Mouse (Mus musculus): Measurements from ENCODE around the gene Rbfox1. TPM values are rescaled to one million over a fixed set of nuclear protein-coding genes. Genes with fewer than 3 reads are reported as not detected.
A peak's percentile ranks its signal among the peaks of the same experiment; 100 is the strongest.

Rbfox1 gene
- total RNA-seq, 2 experiments from 2014 or later, result 315 to 328 TPM

DNA sequence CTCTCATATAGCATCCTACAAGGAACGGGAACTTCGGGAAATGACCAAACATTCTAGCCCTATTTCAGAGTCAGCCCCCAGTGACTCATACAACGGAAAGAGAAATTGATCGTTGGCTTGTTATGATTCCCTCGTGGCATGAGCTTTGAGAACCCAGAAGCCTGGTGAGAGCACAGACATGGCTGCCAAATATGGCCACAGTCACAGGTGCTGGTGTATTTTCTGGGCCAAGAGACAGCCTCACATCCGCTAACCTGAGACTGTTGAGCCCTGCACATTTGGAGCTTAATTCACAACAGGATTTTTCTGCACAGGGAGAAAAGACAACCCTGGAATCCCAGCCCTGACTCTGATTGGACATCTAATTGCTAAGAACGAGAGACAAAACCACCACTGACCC is 1132.2 kb downstream of the Rbfox1 start:
- DNase-seq (ENCODE audit: low spot score in 2 of 2), result no peak
- intact Hi-C loops (cut with DNase I), result no loop called here

DNA sequence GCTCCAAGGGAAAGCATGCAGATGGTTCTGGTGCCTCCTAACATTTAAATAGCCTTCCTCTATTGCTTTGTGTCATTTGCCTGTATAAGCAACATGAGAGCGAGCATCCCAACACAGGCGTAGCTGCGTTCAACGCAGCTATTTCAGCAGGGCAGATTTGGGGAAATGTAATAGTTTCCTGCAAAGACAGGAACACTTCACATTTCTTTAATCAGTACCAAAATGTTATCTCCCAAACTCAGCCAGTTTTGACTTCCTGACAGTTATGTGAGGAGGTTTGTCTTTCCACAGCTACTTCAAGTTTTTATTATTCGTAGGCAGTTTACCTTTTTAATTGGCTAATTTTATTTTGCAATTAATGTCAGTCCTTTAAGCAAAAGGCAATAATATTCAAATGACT is 1149.1 kb downstream of the Rbfox1 start:
- no peak for DNase-seq (ENCODE audit: low spot score in 2 of 2)
- intact Hi-C loops (cut with DNase I), result no loop called here

DNA sequence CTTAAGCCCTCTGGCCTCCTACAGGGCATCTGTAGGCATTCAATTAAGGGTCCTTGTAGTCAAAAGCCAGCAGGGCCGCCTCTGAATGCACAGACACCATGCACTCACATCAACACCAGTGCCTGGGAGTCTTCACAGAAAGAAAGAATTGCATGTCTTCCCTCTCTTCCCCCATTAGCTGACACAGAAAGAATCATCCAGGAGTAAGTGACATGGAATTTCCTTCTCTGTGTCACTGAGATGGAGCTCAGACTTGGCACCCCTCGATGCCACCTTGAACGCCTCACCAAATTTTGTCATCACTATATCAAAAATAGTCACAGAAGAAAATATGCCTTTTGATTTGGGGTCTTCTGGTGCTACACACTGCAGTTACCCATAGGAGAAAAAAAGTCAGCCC is 1151.4 kb downstream of the Rbfox1 start:
- no peak for DNase-seq (ENCODE audit: low spot score in 2 of 2)
- intact Hi-C loops (cut with DNase I), result no loop called here

DNA sequence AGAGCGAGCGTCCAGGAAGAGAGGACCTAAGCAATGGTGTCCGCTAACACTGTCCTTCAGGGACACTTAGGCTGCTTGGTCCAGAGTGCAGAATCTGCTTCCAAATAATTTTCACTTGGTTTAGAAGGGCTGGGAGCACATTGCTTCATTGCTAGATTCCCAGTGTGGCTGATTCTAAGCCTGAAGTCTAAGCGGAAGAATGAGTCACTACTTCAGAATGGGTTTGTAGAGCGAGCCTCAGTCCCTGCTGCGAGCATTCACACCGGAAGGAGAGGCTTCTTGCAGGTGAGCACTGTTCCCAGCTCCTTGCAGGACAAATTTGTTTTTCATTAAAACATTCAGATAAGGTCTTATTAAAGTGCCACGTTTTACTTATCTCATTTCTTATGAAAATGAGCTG is 1151.8 kb downstream of the Rbfox1 start:
- no peak for DNase-seq (ENCODE audit: low spot score in 2 of 2)
- intact Hi-C loops (cut with DNase I), result no loop called here

DNA sequence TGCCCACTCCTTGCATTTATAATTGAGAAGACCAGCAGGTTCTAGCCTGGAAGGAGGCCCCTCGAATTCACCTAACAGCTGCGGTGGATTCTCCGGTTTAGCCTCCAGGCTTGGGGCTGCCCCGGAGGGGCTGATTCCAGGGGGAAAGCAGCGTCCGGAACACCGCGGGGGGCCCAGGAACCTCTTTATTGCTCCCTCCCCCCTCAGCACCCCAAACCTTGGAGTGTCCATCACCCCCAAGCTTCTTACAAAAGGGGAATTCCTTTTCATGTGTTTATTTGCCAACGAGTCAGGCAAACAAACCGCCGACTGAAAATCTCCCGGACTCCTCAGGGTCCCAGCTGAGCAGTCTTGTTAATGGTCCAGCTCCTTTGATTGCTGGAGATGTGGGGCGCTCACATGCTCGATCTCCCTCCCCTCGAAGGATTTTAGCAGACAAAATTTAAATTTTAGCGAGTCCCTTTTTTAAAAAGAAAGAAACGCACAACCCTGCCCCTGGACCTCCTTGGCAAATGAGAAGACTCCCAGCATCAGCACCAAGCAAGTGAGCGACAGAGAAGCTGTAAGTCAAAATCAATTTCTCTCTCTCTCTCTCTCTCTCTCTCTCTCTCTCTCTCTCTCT is 1153.6 kb downstream of the Rbfox1 start:
- intact Hi-C loops (cut with DNase I), result no loop called here
- DNase-seq (ENCODE audit: low spot score in 2 of 2), result no peak

DNA sequence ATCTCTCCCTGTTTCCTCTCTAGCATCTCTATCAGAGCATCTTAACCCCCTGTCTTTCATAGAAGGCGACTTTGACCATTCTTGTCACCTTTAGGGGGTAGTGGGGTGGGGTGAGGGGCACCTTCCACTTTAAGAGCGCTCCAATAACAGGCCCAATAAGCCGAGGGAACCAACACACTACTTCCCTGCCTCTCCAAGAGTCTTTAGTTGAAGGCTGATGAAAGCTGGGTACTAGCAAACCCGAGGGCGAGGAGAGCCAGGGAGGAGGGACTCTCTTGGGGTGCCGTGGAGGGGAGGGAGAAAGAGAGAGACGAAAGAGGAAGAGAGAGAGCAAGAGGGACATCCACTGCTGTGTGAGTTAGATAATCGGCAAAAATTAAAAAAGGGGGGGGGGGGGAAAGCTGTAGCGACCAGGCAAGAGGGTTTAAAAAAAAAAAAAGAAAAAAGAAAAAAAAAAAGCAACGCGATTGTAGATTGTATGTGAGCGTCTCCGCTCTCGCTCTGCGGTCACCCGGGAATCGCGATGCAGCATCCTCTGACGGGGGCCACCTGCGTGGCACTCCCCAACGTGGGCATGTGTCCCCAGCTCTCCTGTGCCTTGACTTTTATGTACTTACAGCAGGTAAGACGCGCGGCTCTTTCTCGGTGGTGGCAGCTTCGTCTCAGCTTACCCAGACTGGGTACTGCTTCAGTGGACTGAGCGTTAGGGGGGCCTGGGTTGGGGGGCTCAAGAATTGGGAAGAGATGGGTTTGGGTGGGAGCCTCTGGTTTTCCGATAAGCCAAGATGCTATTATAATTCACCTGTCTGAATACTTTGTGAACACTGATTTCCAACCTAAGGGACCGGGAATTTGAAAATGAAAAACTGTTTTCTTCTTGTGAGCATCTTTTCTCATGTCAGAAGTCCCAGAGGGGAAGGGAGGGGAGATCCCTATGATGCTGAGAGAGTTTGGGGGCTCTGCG is 1154.5 kb downstream of the Rbfox1 start:
- intact Hi-C loops (cut with DNase I), result loop anchor here (10.0 kb wide), 1 partner anchor 235 kb away; no protein-coding TSS in a partner anchor
- peak in 1 of 2 experiments; percentile 40 for DNase-seq (ENCODE audit: low spot score in 2 of 2)

DNA sequence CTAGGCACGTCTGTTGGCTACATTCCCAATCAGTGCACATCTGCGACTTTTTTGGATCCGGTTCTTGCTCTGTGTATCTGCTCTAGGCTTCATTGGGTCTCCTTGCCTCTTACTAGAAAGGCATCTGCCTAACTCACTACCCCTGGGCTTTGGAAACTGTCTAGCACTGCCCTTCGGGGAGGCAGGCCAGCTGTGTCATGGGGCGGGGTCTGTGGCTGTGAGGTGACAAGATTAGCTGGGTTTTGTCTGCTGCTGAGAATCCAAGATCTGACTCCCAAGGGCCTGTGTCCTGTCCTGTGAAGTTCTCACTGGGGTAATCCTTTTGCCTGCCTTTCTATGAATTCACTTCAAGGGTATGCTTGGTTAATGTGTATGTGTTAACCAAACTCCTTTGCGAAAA is 1155.5 kb downstream of the Rbfox1 start:
- no peak for DNase-seq (ENCODE audit: low spot score in 2 of 2)
- intact Hi-C loops (cut with DNase I), result loop anchor here (10.0 kb wide), 1 partner anchor 234 kb away; no protein-coding TSS in a partner anchor

DNA sequence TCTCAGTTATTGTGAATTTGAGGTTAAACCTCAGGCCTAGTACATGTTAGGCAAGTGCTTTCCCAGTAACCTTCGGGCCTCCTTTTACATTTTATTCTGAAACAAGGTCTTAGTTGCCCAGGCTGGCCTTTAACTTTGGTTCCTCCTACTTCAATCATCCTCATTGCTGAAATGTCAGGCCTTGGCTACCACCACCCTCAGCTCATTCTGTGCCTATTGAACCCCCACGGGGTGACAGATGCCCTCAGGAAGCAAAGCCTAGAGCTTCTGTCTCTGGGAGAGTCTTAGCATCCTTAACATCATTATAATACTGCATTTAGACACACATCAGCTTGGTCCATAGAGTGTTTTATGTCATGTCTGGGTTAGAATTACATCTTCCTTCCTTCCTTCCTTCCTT is 1162.3 kb downstream of the Rbfox1 start:
- DNase-seq (ENCODE audit: low spot score in 2 of 2), result no peak
- intact Hi-C loops (cut with DNase I), result loop anchor here (10.0 kb wide), 1 partner anchor 227 kb away; no protein-coding TSS in a partner anchor

DNA sequence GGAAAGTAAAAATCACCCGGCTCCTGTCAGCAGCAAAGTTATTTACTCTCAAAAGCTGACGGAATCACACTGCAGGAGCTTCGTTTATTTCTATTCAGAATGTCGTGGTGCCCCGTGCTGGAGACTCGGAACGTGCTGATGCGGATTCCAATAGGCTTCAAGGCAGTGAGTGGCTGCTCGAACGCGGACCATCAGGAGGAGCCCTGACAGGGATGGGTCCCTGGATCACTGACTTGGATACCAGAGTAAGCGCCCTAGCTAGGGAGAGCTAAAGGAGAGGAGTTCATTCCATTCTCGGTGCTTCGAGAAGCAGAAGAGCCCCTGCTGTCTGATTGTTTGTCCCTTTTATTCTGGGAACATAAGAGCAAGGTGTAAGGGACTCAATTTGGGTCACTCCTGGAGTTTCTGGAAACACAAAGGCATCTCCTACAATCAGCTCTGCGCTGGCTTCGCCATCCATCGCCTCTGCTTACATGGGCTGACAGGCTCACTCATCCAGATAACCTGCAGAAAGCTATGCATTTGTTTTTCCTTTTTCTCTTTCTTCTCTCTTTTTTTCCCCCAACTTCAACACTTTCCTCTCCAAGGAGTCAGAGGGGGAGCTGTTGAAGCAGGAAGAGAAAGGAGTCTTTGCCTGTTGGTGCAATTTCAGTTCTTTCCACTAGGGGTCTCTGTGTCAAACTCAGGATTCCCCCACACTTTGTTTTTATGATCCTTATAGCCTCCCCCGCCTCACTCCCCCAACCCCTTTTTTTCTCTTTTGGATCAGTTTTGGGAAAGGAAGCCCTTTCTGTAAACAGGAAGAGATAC is 1164.2 kb downstream of the Rbfox1 start:
- intact Hi-C loops (cut with DNase I), result loop anchor here (10.0 kb wide), 1 partner anchor 225 kb away; no protein-coding TSS in a partner anchor
- DNase-seq (ENCODE audit: low spot score in 2 of 2), result peak; percentile 66 to 73

DNA sequence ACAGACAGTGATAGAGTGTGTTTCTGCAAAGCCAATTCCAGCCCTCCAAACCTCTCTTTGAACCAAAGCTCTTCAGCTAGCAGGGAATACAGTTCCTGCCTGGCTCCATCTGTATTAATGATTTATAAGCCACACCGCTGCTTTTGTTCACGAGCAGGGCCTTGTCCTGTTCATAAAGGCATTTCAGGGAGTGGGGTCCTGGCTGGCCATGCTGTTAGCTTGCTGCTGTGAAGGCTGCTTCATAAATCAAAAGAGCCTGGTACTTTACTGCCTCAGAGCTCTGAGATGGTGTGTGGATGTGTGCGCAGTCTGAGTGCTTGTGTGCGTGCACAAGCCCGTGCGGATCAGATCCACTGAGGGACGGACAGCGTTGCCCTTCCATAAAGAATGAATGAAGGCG is 1165.8 kb downstream of the Rbfox1 start:
- intact Hi-C loops (cut with DNase I), result no loop called here

DNA sequence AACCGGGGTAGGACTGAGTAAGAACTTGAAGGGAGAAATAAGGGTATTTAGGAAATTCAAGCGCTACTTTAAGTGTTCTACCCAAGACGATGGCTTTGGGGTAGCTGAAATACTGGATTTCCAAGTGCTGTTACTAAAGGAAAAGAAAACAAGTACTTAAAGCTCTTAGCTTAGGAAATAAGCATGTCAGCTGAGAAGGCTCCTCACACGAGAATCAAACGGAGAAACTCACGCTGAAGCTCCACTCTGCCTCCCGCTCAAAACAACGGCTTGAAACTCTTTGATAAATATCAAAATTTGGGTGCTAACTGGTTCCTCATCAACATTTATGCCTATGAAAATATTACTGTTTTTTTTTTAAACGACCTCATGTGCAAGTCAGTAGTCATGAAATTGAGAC is 1166.8 kb downstream of the Rbfox1 start:
- intact Hi-C loops (cut with DNase I), result no loop called here
- DNase-seq (ENCODE audit: low spot score in 2 of 2), result no peak

More for the DNA sequence above, 1165.8 kb downstream of the Rbfox1 start:
- DNase-seq (ENCODE audit: low spot score in 2 of 2), result no peak

DNA sequence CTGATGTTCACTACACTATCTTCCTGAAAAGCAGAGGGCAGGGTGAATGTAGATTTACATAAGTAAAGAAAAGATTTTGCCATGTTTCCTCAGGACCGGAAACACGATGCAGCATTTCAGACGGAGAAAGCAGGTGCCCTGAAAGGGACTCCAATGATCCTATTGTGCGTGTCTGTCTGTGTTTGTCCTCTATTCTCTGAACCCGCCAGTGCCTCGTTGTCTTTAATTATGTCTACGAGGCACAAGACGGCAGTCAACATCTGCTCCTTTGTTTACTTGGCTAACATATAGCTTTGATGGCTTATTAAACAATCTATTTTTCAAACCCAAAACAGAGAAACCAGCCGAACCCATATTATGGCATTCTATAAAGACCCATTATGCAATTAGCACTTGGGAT is 1167.3 kb downstream of the Rbfox1 start:
- DNase-seq (ENCODE audit: low spot score in 2 of 2), result no peak
- intact Hi-C loops (cut with DNase I), result no loop called here

DNA sequence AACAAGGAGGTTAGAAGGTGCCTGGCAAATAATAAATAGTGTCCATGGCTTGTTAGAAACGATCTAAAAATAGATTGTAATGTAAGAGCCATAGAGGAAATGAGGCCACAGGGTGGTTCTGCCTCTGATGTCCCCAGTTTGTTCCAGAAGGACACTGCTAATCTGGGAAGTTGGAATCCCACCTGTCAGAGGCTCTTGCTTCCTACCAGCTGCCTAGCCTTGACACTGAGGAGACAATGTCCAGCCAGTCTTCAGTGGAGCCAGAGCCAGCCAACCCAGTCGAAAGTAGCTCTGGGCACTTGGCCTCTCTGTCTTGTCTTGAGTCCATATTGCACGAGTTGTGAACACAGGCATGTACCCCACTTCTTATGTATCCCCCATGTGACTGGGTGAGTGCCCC is 1172.6 kb downstream of the Rbfox1 start:
- DNase-seq (ENCODE audit: low spot score in 2 of 2), result no peak
- intact Hi-C loops (cut with DNase I), result no loop called here

DNA sequence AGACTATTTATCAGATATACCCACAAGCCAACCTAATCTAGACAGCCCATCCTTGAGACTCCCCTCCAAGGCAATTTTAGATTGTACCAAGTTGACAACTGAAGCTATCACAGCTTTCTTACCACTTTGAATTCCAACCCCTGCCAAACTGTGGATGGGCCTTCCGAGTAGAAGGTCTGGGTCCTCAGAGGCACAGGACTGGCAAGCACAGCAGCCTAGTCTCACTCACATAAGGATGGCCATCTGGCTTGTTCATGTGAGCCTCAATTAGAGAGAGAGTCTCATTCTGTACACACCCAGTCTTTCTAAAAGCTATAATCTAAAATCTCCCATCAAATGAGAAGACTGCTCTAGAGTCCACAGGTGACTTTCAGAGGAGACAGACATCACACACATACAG is 1173.4 kb downstream of the Rbfox1 start:
- DNase-seq (ENCODE audit: low spot score in 2 of 2), result no peak
- intact Hi-C loops (cut with DNase I), result no loop called here

DNA sequence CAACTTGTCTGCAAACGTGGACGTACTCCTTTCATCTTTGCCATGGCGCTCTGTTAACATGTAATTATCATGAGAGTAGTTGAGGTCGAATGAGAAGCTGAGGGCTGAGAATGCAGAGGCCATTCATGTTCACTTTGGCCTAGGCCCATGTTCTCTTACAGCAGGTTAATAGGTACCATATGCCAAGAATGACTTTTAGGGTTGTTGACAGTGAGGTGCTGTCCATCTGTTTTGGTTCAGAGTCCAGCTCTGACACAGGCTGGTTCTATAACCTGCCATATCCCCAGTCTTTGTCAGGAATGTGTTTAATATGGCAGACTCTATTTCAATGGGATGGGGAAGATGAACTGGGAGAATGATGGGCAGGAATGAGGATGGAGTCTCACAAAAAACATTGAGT is 1174.4 kb downstream of the Rbfox1 start:
- intact Hi-C loops (cut with DNase I), result no loop called here
- DNase-seq (ENCODE audit: low spot score in 2 of 2), result no peak

DNA sequence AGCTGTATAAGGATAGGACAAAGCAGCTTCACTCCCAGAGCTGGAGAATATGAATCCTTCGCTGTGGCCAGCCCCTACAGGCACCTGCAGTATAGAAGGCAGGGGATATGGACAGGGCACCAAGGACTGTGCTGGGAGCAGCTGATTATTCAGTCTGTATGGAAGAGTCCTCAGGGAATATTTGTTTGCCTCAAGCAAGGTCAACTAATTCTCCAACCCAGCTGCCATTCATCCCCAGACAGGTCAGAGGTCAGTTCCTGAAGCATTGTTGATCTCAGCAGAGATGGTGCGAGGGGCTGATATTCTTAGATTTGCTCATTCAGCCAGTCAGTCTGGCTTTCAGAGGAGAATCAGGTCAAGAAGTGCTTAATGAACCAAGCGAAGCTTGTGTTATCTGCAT is 1175.7 kb downstream of the Rbfox1 start:
- no peak for DNase-seq (ENCODE audit: low spot score in 2 of 2)
- intact Hi-C loops (cut with DNase I), result no loop called here

DNA sequence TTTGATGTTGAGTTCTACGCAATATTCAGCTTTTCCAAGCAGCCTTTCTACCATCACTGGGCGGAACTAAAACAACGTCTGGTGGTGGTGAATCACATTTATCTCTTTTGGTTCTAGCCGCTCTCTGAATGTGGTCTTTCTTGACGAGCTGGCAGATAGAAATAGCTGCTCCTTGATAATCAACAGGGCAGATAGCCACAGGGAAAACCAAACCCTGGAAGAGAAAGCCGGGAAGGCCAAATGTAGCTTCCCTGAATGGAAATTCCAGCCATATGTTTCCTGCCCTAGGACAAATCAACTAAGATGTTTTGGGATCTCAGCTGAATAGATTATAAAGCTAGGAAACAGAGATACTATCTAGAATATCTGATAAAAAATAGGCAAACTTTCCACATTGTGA is 1177.4 kb downstream of the Rbfox1 start:
- intact Hi-C loops (cut with DNase I), result no loop called here
- no peak for DNase-seq (ENCODE audit: low spot score in 2 of 2)

DNA sequence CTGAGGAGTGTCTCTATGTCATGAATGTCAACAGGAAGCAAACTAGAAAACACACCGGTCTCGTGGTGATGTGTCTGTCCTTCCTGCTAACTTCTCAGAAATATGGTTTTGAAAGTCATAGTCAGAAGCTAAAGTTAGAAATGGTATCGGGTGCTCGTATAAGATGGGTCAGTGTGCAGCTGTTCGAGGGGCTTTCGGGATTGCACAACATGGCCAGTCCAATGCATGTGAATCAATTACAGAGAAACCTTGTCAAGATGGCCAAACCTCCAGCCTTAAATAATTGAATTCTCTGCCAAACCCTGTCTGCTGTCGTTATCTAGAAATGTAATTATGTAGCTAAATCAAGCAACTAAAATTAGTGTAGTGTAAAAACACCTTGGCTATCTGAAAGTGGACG is 1182.0 kb downstream of the Rbfox1 start:
- intact Hi-C loops (cut with DNase I), result no loop called here
- no peak for DNase-seq (ENCODE audit: low spot score in 2 of 2)

DNA sequence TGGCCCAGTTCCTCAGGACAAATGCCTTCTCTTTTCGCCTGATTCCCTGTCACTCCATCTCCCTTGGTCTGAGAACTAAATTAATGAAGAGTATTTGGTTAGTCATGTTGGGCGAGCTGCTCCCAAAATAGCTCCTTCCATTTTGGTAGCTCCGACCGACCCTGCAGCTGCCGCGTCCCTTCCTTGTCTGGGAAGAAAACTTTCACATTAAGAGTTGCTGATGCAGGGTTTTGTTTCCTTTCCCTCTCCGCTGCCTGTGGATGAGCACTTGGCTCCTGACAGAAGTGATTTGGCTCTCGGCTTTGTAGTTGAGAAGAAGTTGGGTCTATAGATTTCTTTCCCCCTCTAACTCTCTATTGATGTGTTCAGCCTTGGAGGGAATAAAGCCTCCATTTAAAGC is 1184.4 kb downstream of the Rbfox1 start:
- no peak for DNase-seq (ENCODE audit: low spot score in 2 of 2)
- intact Hi-C loops (cut with DNase I), result no loop called here

DNA sequence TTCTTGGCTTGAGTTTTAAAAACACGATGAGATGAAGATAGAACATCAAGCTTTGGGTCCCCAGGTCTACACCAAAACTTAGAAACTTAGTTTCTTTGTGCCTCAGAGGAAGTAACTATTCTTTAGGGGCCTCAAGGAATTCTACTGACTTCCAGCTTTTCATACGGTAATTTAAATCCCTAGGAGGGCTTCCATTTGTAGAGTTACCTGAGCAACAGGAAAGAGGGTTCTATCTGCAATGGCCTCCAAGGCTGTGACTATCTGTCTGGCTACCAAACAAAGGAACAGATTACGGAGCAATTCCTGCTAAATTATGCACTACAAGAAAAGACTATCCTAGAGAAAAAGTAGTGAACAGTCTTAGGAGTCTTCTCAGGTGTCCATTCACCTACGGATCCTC is 1189.6 kb downstream of the Rbfox1 start:
- intact Hi-C loops (cut with DNase I), result no loop called here
- DNase-seq (ENCODE audit: low spot score in 2 of 2), result no peak

Data from left cerebral cortex, postnatal 14 days (tissue).